Mouse (Mus musculus) embryonic facial prominence, embryonic 14.5 days (tissue): ENCODE data around the gene Fgf22. TPM values are rescaled to one million over a fixed set of nuclear protein-coding genes. Genes with fewer than 3 reads are reported as not detected.
A peak's percentile ranks its signal among the peaks of the same experiment; 100 is the strongest.
"Not testable (repeated sequence)": the region's sequence is repeated elsewhere in the genome, so short reads cannot be mapped to it uniquely, and the experiment has no call there.

Experiments used
- ATAC-seq: fragments of 200-750 bp; cut with Nextera tagmentation; 2 replicates; pipeline ENCODE4 v1.8.0; 2017; ENCODE audit warnings: low read depth, moderate number of reproducible peaks, moderate TSS enrichment
- DNase-seq: peaks from one replicate; pipeline ENCODE4 v3.0.0-alpha.2; 2015; ENCODE audit warnings: low spot score
- H3K27ac ChIP-seq: fragments of 300-500 bp; sonication (generic); replicated peaks from 2 replicates; pipeline ENCODE4 v1.5.1; 2014; ENCODE audit warnings: low read depth, mild to moderate bottlenecking, low read length, moderate library complexity
- H3K27me3 ChIP-seq: fragments of 300-500 bp; sonication (generic); replicated peaks from 2 replicates; pipeline ENCODE4 v1.6.1; 2014; ENCODE audit warnings: low read length; ENCODE audit not compliant: control insufficient read depth, insufficient read depth
- H3K36me3 ChIP-seq: fragments of 300-500 bp; sonication (generic); 2 replicates; pipeline ENCODE4 v1.6.1; 2014; ENCODE audit warnings: low read length, mixed read lengths; ENCODE audit not compliant: control insufficient read depth, insufficient read depth
- H3K4me1 ChIP-seq: fragments of 300-500 bp; sonication (generic); 2 replicates; pipeline ENCODE4 v1.6.1; 2014; ENCODE audit warnings: antibody characterized with exemption, low read length; ENCODE audit not compliant: control insufficient read depth, insufficient read depth
- H3K4me2 ChIP-seq: fragments of 300-500 bp; sonication (generic); 2 replicates; pipeline ENCODE4 v1.6.1; 2014; ENCODE audit warnings: low read depth, mild to moderate bottlenecking, low read length, moderate library complexity, mixed read lengths
- H3K4me3 ChIP-seq: fragments of 300-500 bp; sonication (generic); 2 replicates; pipeline ENCODE4 v1.5.1; 2014; ENCODE audit warnings: low read depth, mild to moderate bottlenecking, low read length
- H3K9ac ChIP-seq: fragments of 300-500 bp; sonication (generic); 2 replicates; pipeline ENCODE4 v1.6.1; 2014; ENCODE audit warnings: low read depth, mild to moderate bottlenecking, low read length, moderate library complexity, mixed read lengths
- H3K9me3 ChIP-seq: fragments of 300-500 bp; sonication (generic); 2 replicates; pipeline ENCODE4 v1.6.1; 2016; ENCODE audit warnings: low read length; ENCODE audit not compliant: control insufficient read depth
- WGBS: fragments of 180-500 bp; shearing (Covaris S2); extraction: QIAGEN DNeasy Blood & Tissue Kit; methylation state at CpG from one replicate; pipeline ENCODE4 v1.1.7; 2014; 5-methylcytosine and 5-hydroxymethylcytosine counted together
- polyA plus RNA-seq: library from polyadenylated mRNA; unstranded; fragments of >200 nt; fragmentation: Nextera tagmentation; extraction: Ambion mirVana; gene quantifications from 2 replicates; pipeline ENCODE4 v1.2.1, GENCODE M21; 2014

Fgf22 gene
- polyA plus RNA-seq, 1 experiment from 2014 or later, result 0.38 TPM

DNA sequence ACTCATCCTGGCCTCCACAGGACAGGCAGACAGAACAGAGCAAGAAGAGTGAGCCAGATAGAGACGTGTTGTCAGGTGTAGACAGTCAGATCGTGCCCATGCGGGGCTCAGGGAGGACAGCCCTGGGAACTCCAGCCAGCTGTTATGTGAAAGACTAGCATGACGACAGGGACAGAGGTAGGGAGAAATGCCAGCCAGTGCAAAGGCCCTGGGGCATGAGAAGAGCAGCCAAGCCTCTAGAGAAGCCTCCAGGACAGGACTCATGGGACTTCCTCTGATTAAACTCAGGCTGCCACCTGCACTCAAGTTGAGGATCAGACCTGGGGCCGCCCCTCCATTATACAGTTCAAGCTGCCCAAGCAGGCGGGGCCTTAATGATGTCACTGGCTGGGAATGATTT lies 6.4 kb upstream of the Fgf22 start:
- H3K9me3 ChIP-seq, result no peaks in the 10 kb centered on the region
- peaks cover 11% of the 10 kb centered on the region for H3K36me3 ChIP-seq
- H3K27ac ChIP-seq, result no peak overlapping the region
- ATAC-seq (no peak), DNase-seq (no peak)
- H3K27me3 ChIP-seq, result no peaks in the 10 kb centered on the region
- H3K4me2 ChIP-seq, result no peak overlapping the region
- H3K9ac ChIP-seq, result 0 out of 2 replicates have a peak overlapping the region, but pooled peaks have one; percentile 5
- peaks cover 7% of the 10 kb centered on the region for H3K4me1 ChIP-seq
- H3K4me3 ChIP-seq, result no peak overlapping the region
- 81% methylated on average over 6 of the region's 6 CpGs for WGBS

DNA sequence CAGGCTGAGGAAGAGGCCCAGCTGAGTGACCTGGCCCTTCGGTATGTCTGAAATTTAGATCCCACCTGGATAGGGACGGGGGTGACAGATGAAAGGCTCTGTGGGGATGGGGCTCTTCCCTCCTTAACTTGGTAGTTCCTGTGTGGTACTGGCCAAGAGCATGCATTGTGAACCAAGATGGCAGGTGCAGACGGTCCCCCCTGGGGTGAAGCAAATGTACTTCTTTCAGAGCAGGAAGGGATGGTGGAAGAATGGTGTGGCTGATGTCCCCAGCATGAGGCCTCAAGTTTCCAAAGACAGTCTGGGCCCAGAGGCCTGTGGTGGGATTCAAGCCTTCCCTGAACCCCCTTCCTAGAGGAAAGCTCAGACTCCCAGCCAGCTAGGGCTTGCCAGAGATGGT lies 978 bp downstream of the Fgf22 start:
- peaks cover 47% of the 10 kb centered on the region for H3K36me3 ChIP-seq
- 75% methylated on average over 3 of the region's 3 CpGs for WGBS
- H3K4me3 ChIP-seq, result no peak overlapping the region
- H3K27me3 ChIP-seq, result no peaks in the 10 kb centered on the region
- H3K4me2 ChIP-seq, result no peak overlapping the region
- no peak for DNase-seq
- H3K9me3 ChIP-seq, result no peaks in the 10 kb centered on the region
- H3K4me1 ChIP-seq, result no peaks in the 10 kb centered on the region
- no peak overlapping the region for H3K9ac ChIP-seq
- no peak for ATAC-seq
- H3K27ac ChIP-seq, result no peak overlapping the region

DNA sequence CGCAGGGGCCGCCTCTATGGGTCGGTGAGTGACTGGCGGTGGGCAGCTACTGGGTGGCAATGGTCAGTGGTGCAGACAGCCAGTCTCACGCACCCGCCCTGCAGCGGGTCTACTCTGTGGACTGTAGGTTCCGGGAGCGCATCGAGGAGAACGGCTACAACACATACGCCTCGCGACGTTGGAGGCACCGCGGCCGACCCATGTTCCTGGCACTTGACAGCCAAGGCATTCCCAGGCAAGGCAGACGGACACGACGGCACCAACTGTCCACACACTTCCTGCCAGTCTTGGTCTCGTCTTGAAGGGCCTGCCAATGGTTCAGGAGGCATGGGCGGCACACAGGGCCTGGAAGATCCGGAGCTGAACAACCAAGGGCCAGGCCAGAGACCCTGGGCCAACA lies 1.8 kb downstream of the Fgf22 start:
- Histone ChIP-seq H3K36me3 (peaks cover 55% of the 10 kb centered on the region), H3K9me3 (no peaks in the 10 kb centered on the region), H3K4me3 (no peak overlapping the region), H3K27ac (no peak overlapping the region), H3K9ac (no peak overlapping the region), H3K4me1 (no peaks in the 10 kb centered on the region), H3K27me3 (no peaks in the 10 kb centered on the region), H3K4me2 (no peak overlapping the region)
- DNase-seq, result no peak
- 90% methylated on average over 20 of the region's 24 CpGs for WGBS
- no peak for ATAC-seq

DNA sequence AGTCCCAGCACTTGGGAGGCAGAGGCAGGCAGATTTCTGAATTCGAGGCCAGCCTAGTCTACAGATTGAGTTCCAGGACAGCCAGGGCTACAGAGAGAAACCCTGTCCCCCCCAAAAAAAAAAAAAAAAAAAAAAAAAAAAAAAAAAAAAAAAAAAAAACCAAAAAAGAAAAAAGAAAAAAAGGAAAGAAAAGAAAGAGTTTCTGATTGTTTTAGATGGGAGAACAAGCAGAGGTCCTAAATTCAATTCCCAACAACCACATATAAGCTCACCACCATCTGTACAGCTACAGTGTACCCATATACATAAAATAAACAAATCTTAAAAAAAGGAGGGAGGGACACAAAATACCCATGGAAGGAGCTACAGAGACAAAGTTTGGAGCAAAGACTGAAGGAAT lies 4.8 kb downstream of the Fgf22 start:
- H3K4me1 ChIP-seq, H3K4me2 ChIP-seq, H3K27ac ChIP-seq, H3K9me3 ChIP-seq, H3K27me3 ChIP-seq, H3K4me3 ChIP-seq, DNase-seq, ATAC-seq, H3K9ac ChIP-seq: not testable (repeated sequence)
- peaks cover 64% of the 10 kb centered on the region for H3K36me3 ChIP-seq
- 95% methylated on average over 1 of the region's 1 CpGs for WGBS

DNA sequence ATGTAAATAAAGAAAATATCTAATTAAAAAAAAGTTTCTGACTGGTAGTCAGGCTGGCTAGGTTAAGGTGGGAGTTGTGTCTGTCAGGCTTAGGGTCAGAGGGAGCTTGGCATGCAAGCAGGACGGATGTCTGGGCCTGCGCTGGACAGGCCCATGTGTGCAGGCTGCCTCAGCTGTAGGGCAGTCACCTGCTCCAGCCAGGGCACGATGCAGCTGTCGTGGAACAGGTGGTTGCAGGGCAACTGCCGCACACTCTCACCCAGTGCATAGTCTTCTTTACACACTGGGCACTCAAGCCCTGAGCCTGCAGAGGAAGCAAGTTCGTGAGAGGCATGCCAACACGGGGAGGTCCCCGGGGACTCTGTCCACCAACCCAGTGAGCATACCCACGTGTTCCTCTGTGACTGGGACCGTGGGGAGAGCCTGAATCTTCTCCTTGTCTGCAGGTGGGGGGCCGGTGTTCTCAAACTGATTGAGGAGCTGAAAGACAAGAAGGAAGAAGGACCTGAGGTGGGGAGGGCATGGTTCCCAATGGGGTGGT lies 5.8 kb downstream of the Fgf22 start:
- Histone ChIP-seq H3K36me3 (peaks cover 63% of the 10 kb centered on the region), H3K4me1 (peaks cover 14% of the 10 kb centered on the region), H3K27ac (no peak overlapping the region), H3K4me3 (no peak overlapping the region), H3K9me3 (no peaks in the 10 kb centered on the region), H3K9ac (no peak overlapping the region), H3K27me3 (no peaks in the 10 kb centered on the region), H3K4me2 (no peak overlapping the region)
- no peak for DNase-seq
- 88% methylated on average over 10 of the region's 11 CpGs for WGBS
- no peak for ATAC-seq

DNA sequence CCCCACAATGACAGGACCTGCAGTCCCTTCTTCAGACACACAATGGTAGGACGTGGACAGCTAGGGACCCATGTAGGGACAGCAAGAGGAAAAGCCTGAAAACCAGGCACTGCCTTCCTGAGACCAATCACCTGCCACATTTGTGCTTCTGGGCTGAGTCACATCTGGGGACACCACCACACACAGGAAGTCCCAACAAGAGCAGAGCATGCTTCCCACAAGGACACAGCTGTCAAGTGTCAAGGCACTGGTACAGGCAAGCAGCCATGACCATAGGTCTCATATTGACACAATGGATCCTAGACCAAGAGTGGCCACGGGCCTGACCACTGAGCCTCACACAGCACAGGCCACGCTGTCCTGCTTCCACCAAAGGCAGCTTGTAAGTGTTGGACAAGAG lies 8.0 kb downstream of the Fgf22 start:
- peaks cover 41% of the 10 kb centered on the region for H3K36me3 ChIP-seq
- no peak overlapping the region for H3K4me2 ChIP-seq
- H3K4me3 ChIP-seq, result no peak overlapping the region
- 86% methylated on average over 3 of the region's 3 CpGs for WGBS
- H3K9me3 ChIP-seq, result no peaks in the 10 kb centered on the region
- H3K4me1 ChIP-seq, result peaks cover 18% of the 10 kb centered on the region
- H3K27me3 ChIP-seq, result no peaks in the 10 kb centered on the region
- 0 out of 2 replicates have a peak overlapping the region, but pooled peaks have one; percentile 25 for H3K9ac ChIP-seq
- no peak for ATAC-seq
- no peak for DNase-seq
- no peak overlapping the region for H3K27ac ChIP-seq

DNA sequence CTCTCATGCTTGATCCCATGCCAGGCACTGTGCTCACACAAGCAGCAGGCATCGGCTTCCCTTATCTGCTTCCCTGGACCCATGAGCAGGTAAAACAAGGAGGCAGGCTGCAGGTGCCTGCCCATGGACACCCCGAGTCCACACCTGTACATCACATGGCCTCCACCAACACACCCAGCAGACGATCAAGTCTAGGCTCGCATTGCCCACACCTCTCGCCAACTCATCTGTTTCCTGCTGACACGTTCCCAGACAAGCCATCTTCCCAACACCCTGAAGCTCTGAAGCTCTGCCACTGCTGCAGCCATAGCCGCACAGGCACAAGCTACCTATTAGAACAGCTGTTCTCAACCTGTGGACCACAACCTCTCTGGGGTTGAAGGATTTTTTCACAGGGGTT lies 9.4 kb downstream of the Fgf22 start:
- ATAC-seq (no peak), DNase-seq (no peak)
- 64% methylated on average over 6 of the region's 7 CpGs for WGBS
- Histone ChIP-seq H3K4me3 (no peak overlapping the region), H3K4me1 (peaks cover 20% of the 10 kb centered on the region), H3K27ac (no peak overlapping the region), H3K9me3 (no peaks in the 10 kb centered on the region), H3K9ac (peak overlapping the region; percentile 25; the same call in 1 of the 2 replicates), H3K36me3 (peaks cover 28% of the 10 kb centered on the region), H3K27me3 (no peaks in the 10 kb centered on the region), H3K4me2 (no peak overlapping the region)

DNA sequence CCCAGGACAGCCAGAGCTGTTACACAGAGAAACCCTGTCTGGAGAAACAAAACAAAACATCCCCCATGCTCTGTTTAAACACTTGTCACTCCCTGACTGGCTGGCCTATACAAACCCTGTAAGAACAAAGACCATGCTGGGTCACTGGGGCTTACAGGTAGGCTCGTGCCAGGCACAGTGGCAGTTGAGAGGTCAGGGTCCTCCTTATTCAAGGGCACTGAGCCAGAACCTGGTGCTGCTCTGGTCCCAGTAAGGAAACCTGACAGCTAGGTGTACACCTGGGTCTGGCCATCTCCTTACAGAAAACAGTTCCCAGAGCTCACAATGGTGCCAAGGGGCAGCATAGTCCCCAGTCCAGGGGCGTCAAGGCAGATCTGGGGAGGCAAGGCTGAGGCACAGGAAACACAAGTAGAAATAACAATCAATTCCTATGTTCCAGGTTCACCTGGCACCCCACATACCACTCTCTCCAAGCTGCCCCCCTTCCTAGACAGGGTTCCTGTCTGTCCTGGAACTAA lies 10.4 kb downstream of the Fgf22 start:
- Histone ChIP-seq H3K36me3 (peaks cover 23% of the 10 kb centered on the region), H3K4me2 (peak overlapping the region; percentile 90), H3K4me1 (peaks cover 20% of the 10 kb centered on the region), H3K4me3 (peak overlapping the region; percentile 94), H3K9ac (peak overlapping the region; percentile 97), H3K9me3 (no peaks in the 10 kb centered on the region), H3K27me3 (no peaks in the 10 kb centered on the region), H3K27ac (no peak overlapping the region)
- ATAC-seq (no peak), DNase-seq (no peak)
- WGBS, result 78% methylated on average over 2 of the region's 2 CpGs

DNA sequence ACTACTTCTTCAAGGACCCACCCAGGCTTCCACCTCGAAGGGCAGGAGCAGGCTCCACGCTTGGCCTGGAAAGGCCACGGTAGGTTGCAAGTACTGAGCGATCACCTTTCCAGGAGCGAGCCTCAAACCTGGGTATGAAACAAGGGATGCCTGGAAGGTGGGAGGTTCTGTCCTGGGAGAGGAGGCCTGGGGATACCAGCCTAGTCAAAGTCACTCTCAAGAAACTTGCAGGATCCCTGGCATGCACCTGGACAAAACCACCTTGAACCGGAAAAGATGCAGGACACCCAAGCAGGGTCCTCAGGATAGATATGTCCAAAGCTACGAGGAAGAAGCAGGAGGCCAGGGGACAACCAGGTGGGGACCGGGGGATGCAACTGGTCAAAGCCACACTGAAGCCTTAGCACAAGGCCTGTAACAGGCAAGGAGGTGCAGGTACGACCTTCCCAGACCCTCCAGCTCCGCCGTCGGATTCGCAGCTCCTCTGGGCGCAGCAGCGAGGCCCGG lies 11.2 kb downstream of the Fgf22 start:
- Histone ChIP-seq H3K4me1 (peaks cover 20% of the 10 kb centered on the region), H3K27me3 (no peaks in the 10 kb centered on the region), H3K36me3 (peaks cover 15% of the 10 kb centered on the region), H3K27ac (peak overlapping the region; percentile 93), H3K4me2 (peak overlapping the region; percentile 90), H3K4me3 (peak overlapping the region; percentile 94), H3K9me3 (no peaks in the 10 kb centered on the region), H3K9ac (peak overlapping the region; percentile 97)
- DNase-seq (peak; percentile 41), ATAC-seq (no peak)
- WGBS, result 11% methylated on average over 11 of the region's 16 CpGs
